Mouse (Mus musculus) ES-E14 (cell line): ENCODE results near the gene Gm42688. TPM values are rescaled to one million over a fixed set of nuclear protein-coding genes. Genes with fewer than 3 reads are reported as not detected.

Experiments
- DNase-seq: peaks from one replicate; pipeline ENCODE4 v3.0.0-alpha.2; 2013; ENCODE audit warnings: low read depth, low spot score
- H3K27ac ChIP-seq: 2 replicates; pipeline ENCODE4 v1.5.1; 2012; ENCODE audit warnings: low read depth, mild to moderate bottlenecking, low read length, moderate library complexity, mixed read lengths; ENCODE audit not compliant: poor library complexity, insufficient read depth, severe bottlenecking
- H3K36me3 ChIP-seq: 2 replicates; pipeline ENCODE4 v1.6.1; 2012; ENCODE audit warnings: mild to moderate bottlenecking, low read length, moderate library complexity, mixed read lengths; ENCODE audit not compliant: control insufficient read depth, poor library complexity, insufficient read depth, severe bottlenecking
- H3K4me1 ChIP-seq, 2 experiments: fragments of 150-350 bp in 1 of 2; sonication (generic) in 1 of 2; 2 replicates each; pipeline ENCODE4 v1.6.1; 2012; ENCODE audit warnings: low read length in 2 of 2, mild to moderate bottlenecking in 1 of 2, mixed read lengths in 1 of 2; ENCODE audit not compliant: control insufficient read depth in 2 of 2, insufficient read depth in 2 of 2, poor library complexity in 1 of 2
- H3K4me3 ChIP-seq, 2 experiments: fragments of 150-350 bp in 1 of 2; sonication (generic) in 1 of 2; 2 replicates each; pipeline ENCODE4 v1.5.1; 2012; ENCODE audit warnings: low read length in 2 of 2, low read depth in 1 of 2, mild to moderate bottlenecking in 1 of 2, mixed read lengths in 1 of 2; ENCODE audit not compliant: insufficient read depth in 1 of 2, poor library complexity in 1 of 2, severe bottlenecking in 1 of 2
- H3K9ac ChIP-seq: 2 replicates; pipeline ENCODE4 v1.6.1; 2012; ENCODE audit warnings: low read depth, mild to moderate bottlenecking, low read length, mixed read lengths; ENCODE audit not compliant: poor library complexity, insufficient read depth, severe bottlenecking
- H3K9me3 ChIP-seq: fragments of 150-350 bp; sonication (generic); 2 replicates; pipeline ENCODE4 v1.6.1; 2012; ENCODE audit warnings: low read depth, mild to moderate bottlenecking, low read length; ENCODE audit not compliant: control insufficient read depth, insufficient read depth
- CHD2 ChIP-seq: IDR thresholded peaks from 2 replicates; pipeline ENCODE4 v1.6.1; 2014; ENCODE audit warnings: mild to moderate bottlenecking, low read depth, low read length, inconsistent platforms
- HCFC1 ChIP-seq: IDR thresholded peaks from 2 replicates; pipeline ENCODE4 v1.6.1; 2012; ENCODE audit warnings: low read length, inconsistent platforms, borderline replicate concordance; ENCODE audit not compliant: insufficient read depth
- MAFK ChIP-seq: IDR thresholded peaks from 2 replicates; pipeline ENCODE4 v1.6.1; 2014; ENCODE audit warnings: mild to moderate bottlenecking, low read depth, low read length, inconsistent platforms; ENCODE audit not compliant: insufficient read depth
- ZC3H11A ChIP-seq: IDR thresholded peaks from 2 replicates; pipeline ENCODE4 v1.6.1; 2012; ENCODE audit warnings: low read depth, mild to moderate bottlenecking, inconsistent platforms, low read length, borderline replicate concordance
- ZNF384 ChIP-seq: IDR thresholded peaks from 2 replicates; pipeline ENCODE4 v1.6.1; 2012; ENCODE audit warnings: low read depth, low read length, inconsistent platforms
- in situ Hi-C, 2 experiments: fragments of 600-800 bp; cut with MboI; formaldehyde crosslinking; loops; one replicate each; pipeline ENCODE4 v1.15.1; 2025; ENCODE audit warnings: low sequenced_read_pairs in 2 of 2, inconsistent platforms in 1 of 2; ENCODE audit not compliant: unreplicated experiment in 2 of 2
- total RNA-seq: library from RNA; depleted of rRNA; stranded (reverse); fragments of 300-350 nt; gene quantifications from 2 replicates; pipeline ENCODE4 v1.2.3, GENCODE M21; 2012

The Gm42688 gene
- total RNA-seq, 1 experiment = 1.3 TPM

DNA sequence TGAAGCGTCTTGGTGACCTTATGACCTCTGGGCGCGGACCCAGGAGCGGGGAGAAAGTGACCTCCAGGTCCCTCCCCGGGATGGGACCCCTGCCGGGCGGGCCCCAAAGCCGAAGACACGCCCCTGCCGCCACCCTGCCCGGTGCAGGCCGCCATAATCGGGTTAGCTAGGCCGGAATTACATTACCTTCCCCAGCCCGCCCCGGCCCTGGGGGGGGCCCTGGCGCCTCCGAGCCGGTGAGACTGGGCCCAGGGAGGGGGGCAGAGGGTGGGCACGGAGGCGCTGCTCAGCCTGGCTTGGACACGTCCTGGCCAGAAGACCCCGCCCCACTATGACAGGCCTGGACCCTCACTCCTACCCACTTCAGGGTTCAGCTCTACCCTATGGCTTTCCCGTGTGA lies 30.2 kb upstream of the Gm42688 start:
- TF ChIP-seq ZC3H11A = no peak
- no peak for TF ChIP-seq CHD2
- no peak for TF ChIP-seq ZNF384
- TF ChIP-seq MAFK = no peak
- no peak for TF ChIP-seq HCFC1
- Histone ChIP-seq H3K36me3 (no peaks in the 10 kb centered on the region), H3K27ac (no peak overlapping the region), H3K9me3 (no peaks in the 10 kb centered on the region), H3K4me1 (peaks cover 0 to 3% of the 10 kb centered on the region in 2 experiments; a peak in 1 of 4 replicates), H3K4me3 (peak overlapping the region; percentile 31 to 47; a peak in 2 of 4 replicates), H3K9ac (no peak overlapping the region)
- in situ Hi-C loops = loop anchor here (5.0 to 25.0 kb wide), 3 partner anchors 641 to 1516 kb away; partner anchors contain the start of genes Vax2 (in 2 of the 2) and Cyp26b1 (in 1 of the 2)
- DNase-seq = no peak

DNA sequence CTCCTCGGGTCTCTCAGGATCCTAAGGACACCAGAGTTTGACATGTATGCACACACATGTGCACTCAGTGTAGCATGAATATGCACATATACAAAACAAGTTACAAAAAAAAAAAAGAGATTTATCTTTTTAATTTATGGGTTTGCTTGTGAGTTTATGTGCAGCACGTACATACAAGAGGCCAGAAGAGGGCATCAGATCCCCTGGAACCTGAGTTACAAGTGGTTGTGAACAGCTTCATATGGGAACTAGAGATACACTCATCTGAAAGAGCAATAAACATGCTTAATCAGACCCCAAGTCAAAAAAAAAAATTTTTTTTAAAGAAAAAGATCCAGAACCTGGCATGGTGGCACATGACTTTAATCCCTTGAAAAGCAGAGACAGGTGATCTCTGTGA lies 26.4 kb upstream of the Gm42688 start:
- in situ Hi-C loops = loop anchor here (5.0 to 25.0 kb wide), 3 partner anchors 637 to 1512 kb away; partner anchors contain the start of genes Vax2 (in 2 of the 2) and Cyp26b1 (in 1 of the 2)
- DNase-seq = no peak
- Histone ChIP-seq H3K36me3 (peaks cover 2% of the 10 kb centered on the region; the same call in 1 of the 2 replicates), H3K4me3 (no peak overlapping the region), H3K4me1 (peaks cover 2% of the 10 kb centered on the region in 2 experiments; a peak in 1 of 4 replicates), H3K9me3 (no peaks in the 10 kb centered on the region), H3K9ac (no peak overlapping the region), H3K27ac (no peak overlapping the region)
- TF ChIP-seq ZNF384 (no peak), MAFK (no peak), ZC3H11A (no peak), CHD2 (no peak), HCFC1 (no peak)

DNA sequence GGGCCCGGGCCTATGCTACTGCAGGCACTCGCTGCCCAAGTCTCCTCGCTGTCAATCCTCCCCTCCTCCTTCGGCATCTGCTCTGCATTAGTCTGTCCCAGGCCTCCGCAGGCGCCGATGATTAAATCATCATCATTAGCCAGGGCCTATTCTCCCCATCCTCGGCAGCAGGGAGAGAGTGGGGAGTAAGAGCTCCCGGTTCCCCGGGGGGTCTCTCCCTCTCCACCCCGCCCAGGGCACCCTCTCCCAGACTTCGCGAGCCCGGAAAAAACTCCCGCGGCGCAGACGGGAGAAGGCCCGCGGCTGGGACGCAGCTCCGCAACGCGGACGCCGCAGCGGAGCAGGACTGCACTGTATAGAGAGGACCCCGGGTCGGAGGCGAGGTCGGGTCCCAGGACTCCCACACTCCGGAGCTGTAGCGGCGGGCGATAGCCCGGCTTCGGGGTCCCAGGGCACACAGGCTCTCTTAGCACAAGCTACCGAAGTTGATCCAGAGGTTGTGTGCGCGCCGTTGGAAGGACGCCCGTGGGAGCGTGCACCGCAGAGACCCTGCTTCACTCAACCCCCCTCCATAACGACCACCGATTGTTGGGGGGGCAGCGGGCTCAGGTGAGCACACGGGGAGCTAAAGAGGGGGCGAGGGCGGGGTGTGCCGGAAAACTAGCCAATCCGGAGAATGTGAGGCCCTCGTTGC lies 23.6 kb upstream of the Gm42688 start, which contains the start of gene Pcgf1:
TSS of gene Pcgf1 (plus strand) at position 240 of the 694 bp plus-strand sequence.
- no peak for DNase-seq
- Histone ChIP-seq H3K9ac (peak within 1 kb of the TSS; percentile 93), H3K9me3 (no peaks in the 10 kb centered on the region), H3K36me3 (peaks cover 2% of the 10 kb centered on the region), H3K27ac (peak within 1 kb of the TSS; percentile 75), H3K4me3 (peak within 1 kb of the TSS; percentile 83 to 90), H3K4me1 (0 out of 4 replicates have a peak, but pooled peaks cover 0 to 2% of the 10 kb centered on the region in 2 experiments)
- in situ Hi-C loops = no loop called here
- no peak for TF ChIP-seq HCFC1
- no peak for TF ChIP-seq ZC3H11A
- no peak for TF ChIP-seq MAFK
- no peak for TF ChIP-seq CHD2
- no peak for TF ChIP-seq ZNF384

DNA sequence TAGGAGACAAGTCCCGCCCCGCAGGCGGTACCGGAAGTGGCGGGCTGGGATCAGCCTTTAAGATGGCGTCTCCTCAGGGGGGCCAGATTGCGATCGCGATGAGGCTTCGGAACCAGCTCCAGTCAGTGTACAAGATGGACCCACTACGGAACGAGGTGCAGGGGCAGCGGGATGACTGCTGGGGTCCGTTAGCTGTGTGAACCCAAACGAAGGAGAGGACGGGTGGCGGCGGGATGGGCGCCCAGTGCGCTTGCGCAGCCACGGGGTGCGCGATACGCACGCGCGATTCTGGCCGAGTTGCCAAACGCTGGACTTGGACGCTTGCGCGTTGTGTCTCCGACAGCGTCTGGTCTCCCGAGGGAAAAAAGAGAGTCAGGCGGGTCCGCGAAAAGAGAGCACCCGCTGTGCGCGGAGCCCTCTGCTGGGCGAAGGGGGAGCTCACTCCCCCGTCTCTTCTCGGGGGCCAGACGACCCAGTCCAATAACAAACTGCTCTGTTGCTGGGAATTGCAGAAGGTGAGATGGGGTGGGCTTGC lies 23.0 kb upstream of the Gm42688 start:
- in situ Hi-C loops = no loop called here
- no peak for TF ChIP-seq ZC3H11A
- no peak for TF ChIP-seq MAFK
- TF ChIP-seq CHD2 = no peak
- no peak for TF ChIP-seq ZNF384
- TF ChIP-seq HCFC1 = no peak
- DNase-seq = peak; percentile 97
- Histone ChIP-seq H3K27ac (peak overlapping the region; percentile 75), H3K9me3 (no peaks in the 10 kb centered on the region), H3K9ac (peak overlapping the region; percentile 93), H3K36me3 (peaks cover 2% of the 10 kb centered on the region), H3K4me1 (0 out of 4 replicates have a peak, but pooled peaks cover 0 to 2% of the 10 kb centered on the region in 2 experiments), H3K4me3 (peak overlapping the region; percentile 83 to 90)
